Mouse (Mus musculus): ENCODE results near the gene 1700034J05Rik.

DNA sequence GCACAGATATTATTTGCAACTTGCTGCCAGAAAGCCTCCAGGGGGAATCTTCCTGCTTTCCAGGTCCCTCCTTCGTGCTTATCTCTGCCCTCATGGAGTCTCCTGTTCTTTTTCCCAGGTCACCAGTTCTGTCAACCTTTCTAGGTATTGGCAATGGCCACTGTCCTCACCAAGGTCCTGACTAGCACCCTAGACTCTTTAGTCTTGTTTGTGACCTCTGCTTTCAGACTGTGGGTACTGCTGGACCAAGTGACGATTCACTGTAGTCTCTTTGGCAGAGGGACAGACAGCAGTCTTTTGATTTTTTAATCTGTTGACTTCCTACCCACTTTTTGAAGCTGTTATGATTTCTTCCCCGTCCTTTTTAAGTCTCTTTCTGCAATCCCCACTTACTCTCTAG, 26.1 kb downstream of the 1700034J05Rik start:
- TF ChIP-seq POLR2A (IDR thresholded peaks at IDR 0.05; ENCODE audit: borderline replicate concordance, low read depth, low read length) (no peak), CTCF (IDR thresholded peaks at IDR 0.05; ENCODE audit: low read depth, low read length) (no peak)
